ENCODE assay signal across 8 mouse cellular contexts in the genomic region with DNA sequence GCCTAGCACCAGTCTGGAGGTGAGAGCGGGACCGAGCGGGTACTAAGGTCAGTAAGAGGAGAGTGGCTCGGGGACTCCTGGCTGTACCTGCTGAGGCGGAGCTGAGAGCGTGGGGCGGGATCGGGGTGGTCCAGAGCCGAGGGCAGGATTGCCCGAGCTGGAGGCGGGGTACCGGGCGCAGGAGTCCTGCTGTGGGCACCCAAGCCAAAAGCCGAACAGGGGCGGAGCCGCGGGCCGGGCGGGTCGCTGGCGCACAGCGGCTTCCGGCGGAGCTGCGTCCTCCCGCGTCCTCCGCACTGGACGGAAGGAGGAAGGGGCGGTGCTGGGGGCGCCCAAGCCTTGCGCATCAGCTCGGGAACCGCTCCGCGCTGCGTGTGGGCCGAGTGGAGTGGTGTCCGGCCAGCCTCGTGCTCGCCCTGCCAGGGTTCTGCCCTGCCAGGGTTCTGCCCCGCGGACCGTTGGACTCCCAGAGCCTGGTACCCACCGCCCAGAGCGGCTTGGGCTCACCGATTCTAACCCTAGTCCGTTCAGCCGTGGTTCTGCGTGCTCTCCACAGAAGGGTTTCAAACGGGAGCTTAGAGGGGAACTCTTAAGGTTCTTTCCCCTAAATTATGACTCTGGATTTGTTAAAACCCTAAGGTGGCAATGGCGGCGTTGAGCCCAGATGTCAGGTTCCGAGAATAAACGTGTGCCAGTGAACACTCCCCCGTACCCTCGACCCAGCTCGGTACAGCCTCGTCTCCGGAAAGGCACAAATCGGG. TPM values are rescaled to one million over a fixed set of nuclear protein-coding genes. Genes with fewer than 3 reads are reported as not detected.
DNase-seq lines count a peak whose midpoint lies in the region; ATAC-seq and TF ChIP-seq lines count a peak whose summit lies in the region.

A gene (minus strand): TSS at position 262 of the 761 bp plus-strand sequence.

- no peaks in the 10 kb centered on the region for H3K9me3 ChIP-seq in ES-E14 (ENCODE audit: control insufficient read depth, insufficient read depth, low read depth, low read length)
- H3K9me3 ChIP-seq in forebrain, postnatal 0 days (ENCODE audit: low read length) = no peaks in the 10 kb centered on the region
- H3K9me3 ChIP-seq in lung, embryonic 15.5 days = no peaks in the 10 kb centered on the region

- DNase-seq in ES-E14 (ENCODE audit: low read depth, low spot score) = no peak
- peak; percentile 93 for DNase-seq in cerebellum, adult 18-20 months
- DNase-seq in forebrain, postnatal 0 days = peak; percentile 87
- peak; percentile 95 for DNase-seq in heart, postnatal 4 days
- peak; percentile 80 to 87 for DNase-seq in layer of hippocampus, adult 8-10 months (ENCODE audit: low spot score in 2 of 2)
- peak; percentile 94 for DNase-seq in ovary, adult 18-20 months (ENCODE audit: low spot score)
- DNase-seq in thymus, postnatal 0 days (ENCODE audit: low spot score) = peak; percentile 80

- peaks cover 6% of the 10 kb centered on the region; the same call in 1 of the 2 replicates for H3K36me3 ChIP-seq in ES-E14 (ENCODE audit: control insufficient read depth, insufficient read depth, low read length, poor library complexity, severe bottlenecking)
- H3K36me3 ChIP-seq in forebrain, postnatal 0 days (ENCODE audit: insufficient read depth) = peaks cover 15% of the 10 kb centered on the region
- peaks cover 23% of the 10 kb centered on the region for H3K36me3 ChIP-seq in lung, embryonic 15.5 days

- H3K27me3 ChIP-seq in forebrain, postnatal 0 days (ENCODE audit: insufficient read depth, low read length) = no peaks in the 10 kb centered on the region
- H3K27me3 ChIP-seq in lung, embryonic 15.5 days = no peaks in the 10 kb centered on the region

- in situ Hi-C loops in ES-E14 (cut with MboI; ENCODE audit: low sequenced_read_pairs in 2 of 2, unreplicated experiment in 2 of 2) = no loop called here

- peak; percentile 28; the same call in 1 of the 2 replicates for TF ChIP-seq CTCF in forebrain, postnatal 0 days (IDR thresholded peaks at IDR 0.05; ENCODE audit: low read depth)

- peak within 1 kb of the TSS; percentile 75 to 95 for H3K4me3 ChIP-seq in ES-E14 (ENCODE audit: insufficient read depth in 1 of 2, low read depth in 1 of 2, low read length in 2 of 2, poor library complexity in 1 of 2, severe bottlenecking in 1 of 2)
- peak within 1 kb of the TSS; percentile 77 for H3K4me3 ChIP-seq in forebrain, postnatal 0 days (ENCODE audit: low read depth, low read length)
- H3K4me3 ChIP-seq in lung, embryonic 15.5 days = peak within 1 kb of the TSS; percentile 74

- WGBS in forebrain, postnatal 0 days = 2% methylated on average over 56 of the region's 61 CpGs
- under 1% methylated on average over 48 of the region's 61 CpGs for WGBS in lung, embryonic 15.5 days

- peak within 1 kb of the TSS; percentile 85 for H3K9ac ChIP-seq in ES-E14 (ENCODE audit: insufficient read depth, low read depth, low read length, poor library complexity, severe bottlenecking)
- peak within 1 kb of the TSS; percentile 94 for H3K9ac ChIP-seq in forebrain, postnatal 0 days
- H3K9ac ChIP-seq in lung, embryonic 15.5 days = peak within 1 kb of the TSS; percentile 78

- peak within 1 kb of the TSS; percentile 65 for H3K27ac ChIP-seq in ES-E14 (ENCODE audit: insufficient read depth, low read depth, low read length, poor library complexity, severe bottlenecking)
- H3K27ac ChIP-seq in forebrain, postnatal 0 days (ENCODE audit: low read depth, low read length) = peak within 1 kb of the TSS; percentile 89
- peak within 1 kb of the TSS; percentile 88 for H3K27ac ChIP-seq in lung, embryonic 15.5 days

- peaks cover 10 to 17% of the 10 kb centered on the region in 2 experiments for H3K4me1 ChIP-seq in ES-E14 (ENCODE audit: control insufficient read depth in 2 of 2, insufficient read depth in 2 of 2, low read length in 2 of 2, poor library complexity in 1 of 2)
- peaks cover 7% of the 10 kb centered on the region; the same call in 1 of the 2 replicates for H3K4me1 ChIP-seq in forebrain, postnatal 0 days (ENCODE audit: insufficient read depth)
- H3K4me1 ChIP-seq in lung, embryonic 15.5 days = peaks cover 8% of the 10 kb centered on the region

- peak; percentile 98 for ATAC-seq in forebrain, postnatal 0 days
- peak; percentile 98 for ATAC-seq in lung, embryonic 15.5 days (ENCODE audit: borderline replicate concordance, extremely low read depth, low FRiP score, low TSS enrichment)

- peak within 1 kb of the TSS; percentile 81 for H3K4me2 ChIP-seq in forebrain, postnatal 0 days (ENCODE audit: low read depth)
- peak within 1 kb of the TSS; percentile 59 for H3K4me2 ChIP-seq in lung, embryonic 15.5 days

TF ChIP-seq in ES-E14, 5 proteins besides CTCF, POLR2A, EP300 and RAD21:
- TF ChIP-seq CHD2 (IDR thresholded peaks at IDR 0.05; ENCODE audit: low read depth, low read length) (no peak), HCFC1 (IDR thresholded peaks at IDR 0.05; ENCODE audit: borderline replicate concordance, insufficient read depth, low read length) (peak; percentile 53; the same call in 1 of the 2 replicates), MAFK (IDR thresholded peaks at IDR 0.05; ENCODE audit: insufficient read depth, low read depth, low read length) (no peak)

RNA-seq across cellular contexts. Expression of the gene that starts here (rescaled TPM):
- 70.2 and 121 TPM in 2 replicates for total RNA-seq in ES-E14 (2012; rRNA removed)
- 40.8 and 42.9 TPM in 2 replicates for total RNA-seq in forebrain, postnatal 0 days (2014; rRNA removed)
- 130 and 134 TPM in 2 replicates for polyA plus RNA-seq in forebrain, postnatal 0 days (2015; fragmentation: Nextera tagmentation; extraction: Ambion mirVana)
- 10 to 100 TPM; 34.1 to 35.3 TPM for total RNA-seq in heart, postnatal 4 days (2021)
- total RNA-seq in layer of hippocampus, adult 8-10 months (2022) = 10 to 100 TPM; 53.7 to 56.9 (median 55.4) TPM
- polyA plus RNA-seq in lung, embryonic 15.5 days (2015; fragmentation: Nextera tagmentation; extraction: Ambion mirVana) = 91.7 and 93.7 TPM in 2 replicates
- 90.2 and 91.5 TPM in 2 replicates for polyA plus RNA-seq in thymus, postnatal 0 days (2015; fragmentation: Nextera tagmentation; extraction: Ambion mirVana)
